Mouse (Mus musculus) stomach, postnatal 0 days (tissue): ENCODE data around the gene Nr2c2ap.

ENCODE experiments used
- CTCF ChIP-seq: IDR thresholded peaks from 2 replicates; pipeline ENCODE4 v1.5.1; 2016; ENCODE audit warnings: antibody characterized with exemption, low read depth, mild to moderate bottlenecking, moderate library complexity
- EP300 ChIP-seq: optimal IDR thresholded peaks from 2 replicates; pipeline ENCODE3; 2016; ENCODE audit warnings: antibody characterized with exemption

GRCm38 (mm10) chr8:70173320-70173719, 42.2 kb downstream of the Nr2c2ap start:
- TF ChIP-seq CTCF = no peak
- TF ChIP-seq EP300 = no peak
